Mouse (Mus musculus) C2C12 (cell line): ENCODE measurements at regions not wholly inside any gene's neighbourhood (a gene's known extent, or its start where the extent isn't known, plus 50 kb on each side); places are given as distances from the start of the nearest gene placed in this dataset.

Source experiments
- CEBPB ChIP-seq: IDR thresholded peaks from one replicate; pipeline ENCODE4 v1.6.1; 2011; ENCODE audit warnings: low read depth, mild to moderate bottlenecking, control low read depth, moderate library complexity
- CTCF ChIP-seq: IDR thresholded peaks from one replicate; pipeline ENCODE4 v1.5.1; 2011; ENCODE audit not compliant: control insufficient read depth, insufficient read depth, insufficient read length
- FOSL1 ChIP-seq: IDR thresholded peaks from one replicate; pipeline ENCODE4 v1.8.0; 2011; ENCODE audit warnings: mild to moderate bottlenecking, low read length; ENCODE audit not compliant: poor library complexity, insufficient read depth, severe bottlenecking
- MAX ChIP-seq: IDR thresholded peaks from one replicate; pipeline ENCODE4 v1.6.1; 2011; ENCODE audit warnings: mild to moderate bottlenecking, control low read depth
- MYOD1 ChIP-seq: IDR thresholded peaks from one replicate; pipeline ENCODE4 v1.6.1; 2011; ENCODE audit warnings: low read depth; ENCODE audit not compliant: control insufficient read depth, insufficient read length

GRCm38 (mm10) chr12:16152108-16152507 lies 335.4 kb upstream of the Trib2 start:
- TF ChIP-seq CTCF (no peak), MYOD1 (no peak), CEBPB (no peak), MAX (no peak), FOSL1 (no peak)
